Mouse (Mus musculus): ENCODE measurements around the gene Cdh5.

The Cdh5 gene

DNA sequence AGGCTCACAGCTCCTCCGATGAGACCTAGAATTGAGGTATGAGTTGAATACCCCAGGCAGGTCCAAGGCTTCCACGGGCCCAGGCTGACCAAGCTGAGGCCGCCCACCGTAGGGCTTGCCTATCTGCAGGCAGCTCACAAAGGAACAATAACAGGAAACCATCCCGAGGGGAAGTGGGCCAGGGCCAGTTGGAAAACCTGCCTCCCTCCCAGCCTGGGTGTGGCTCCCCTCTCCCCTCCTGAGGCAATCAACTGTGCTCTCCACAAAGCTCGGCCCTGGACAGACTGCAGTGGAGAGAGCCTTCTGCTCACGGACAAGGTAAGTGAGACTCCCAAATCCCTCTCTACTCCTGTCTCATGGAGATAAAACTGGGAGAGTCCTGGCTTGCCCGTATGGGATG is at the start of gene Cdh5:
Gene Cdh5, plus strand, starts transcription at position 211 of the 400 bp plus-strand sequence.
- DNase-seq: peak; percentile 99

DNA sequence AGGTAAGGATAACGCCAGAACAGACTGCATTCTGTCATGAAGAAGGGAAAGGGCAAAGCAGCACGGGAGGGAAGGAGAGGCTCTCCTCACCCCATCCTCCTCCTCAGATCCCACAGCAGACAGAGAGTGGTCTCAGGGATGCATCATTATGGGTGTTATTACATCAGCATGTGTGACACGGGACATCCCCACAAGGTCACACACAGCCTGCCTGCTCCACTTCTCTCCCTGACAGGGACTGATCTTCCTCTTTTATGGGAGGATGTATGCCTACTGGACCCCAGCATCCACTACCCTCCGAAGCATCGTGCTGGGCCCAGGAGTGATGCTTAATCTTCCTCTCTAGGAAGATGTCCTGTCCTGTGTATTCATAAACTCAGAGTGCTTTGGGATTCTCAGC is 41.5 kb upstream of the Cdh5 start:
- peak; percentile 72 for DNase-seq

DNA sequence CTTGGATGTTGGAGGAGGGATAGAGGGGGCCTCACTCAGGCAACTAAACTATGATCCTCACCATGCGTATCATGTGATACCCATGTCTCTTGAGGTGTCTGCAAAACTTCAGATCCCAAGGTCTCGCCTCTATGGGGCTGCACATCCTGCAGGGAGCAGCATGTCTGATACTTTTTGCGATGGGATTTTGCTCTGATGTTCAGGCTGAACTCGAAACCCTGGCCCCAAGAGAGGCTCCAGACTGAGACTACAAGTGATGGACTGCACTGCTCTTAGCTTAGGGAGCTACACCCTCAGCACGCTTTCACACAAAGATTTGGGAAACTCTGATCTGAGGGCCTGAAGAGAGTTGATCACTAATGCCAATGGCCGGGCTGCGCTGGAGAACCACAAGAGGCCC is 41.0 kb upstream of the Cdh5 start:
- peak; percentile 54 for DNase-seq

DNA sequence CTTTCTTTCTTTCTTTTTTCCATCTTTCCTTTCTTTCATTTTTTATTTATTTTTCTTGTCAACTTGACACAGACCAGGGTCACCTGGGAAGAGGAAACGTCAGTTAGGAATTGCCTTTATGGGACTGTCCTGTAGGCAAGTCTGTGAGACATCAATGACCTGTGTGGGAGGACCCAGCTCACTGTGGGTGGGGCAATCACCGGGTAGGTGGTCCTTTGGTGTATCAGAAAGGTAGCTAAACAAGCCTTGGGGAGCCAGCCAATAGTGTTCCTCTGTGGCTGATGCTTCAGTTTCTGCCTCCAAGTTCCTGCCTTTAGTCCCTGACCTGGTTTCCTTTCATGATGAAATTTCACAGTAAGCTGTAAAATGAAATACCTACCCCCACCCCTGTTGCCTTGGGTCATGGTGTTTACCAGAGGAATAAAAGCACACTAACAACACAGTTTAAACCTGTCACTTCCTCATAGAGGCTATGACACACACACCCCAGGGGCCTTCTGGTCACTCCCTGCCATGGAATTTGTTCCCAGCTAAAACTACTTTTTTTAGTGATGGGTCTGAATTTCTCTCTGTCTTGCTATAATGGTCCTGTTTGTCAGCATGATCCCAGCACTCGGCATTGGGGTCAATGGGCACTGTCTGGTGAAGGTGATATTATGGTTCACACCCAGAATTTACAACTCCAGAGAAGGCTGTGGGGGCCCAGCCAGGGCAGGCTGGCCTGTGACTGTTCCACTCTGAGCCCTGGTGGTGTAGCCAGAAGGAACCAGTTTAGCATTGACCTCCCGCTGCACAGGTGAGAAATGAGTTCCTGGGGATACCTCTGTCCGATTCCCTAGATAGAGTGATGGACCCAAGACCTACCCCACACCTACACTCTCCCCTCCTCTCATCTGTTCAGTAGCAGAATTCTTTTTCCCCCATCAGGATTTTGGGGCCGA is 40.1 kb upstream of the Cdh5 start:
- DNase-seq: peak; percentile 68

DNA sequence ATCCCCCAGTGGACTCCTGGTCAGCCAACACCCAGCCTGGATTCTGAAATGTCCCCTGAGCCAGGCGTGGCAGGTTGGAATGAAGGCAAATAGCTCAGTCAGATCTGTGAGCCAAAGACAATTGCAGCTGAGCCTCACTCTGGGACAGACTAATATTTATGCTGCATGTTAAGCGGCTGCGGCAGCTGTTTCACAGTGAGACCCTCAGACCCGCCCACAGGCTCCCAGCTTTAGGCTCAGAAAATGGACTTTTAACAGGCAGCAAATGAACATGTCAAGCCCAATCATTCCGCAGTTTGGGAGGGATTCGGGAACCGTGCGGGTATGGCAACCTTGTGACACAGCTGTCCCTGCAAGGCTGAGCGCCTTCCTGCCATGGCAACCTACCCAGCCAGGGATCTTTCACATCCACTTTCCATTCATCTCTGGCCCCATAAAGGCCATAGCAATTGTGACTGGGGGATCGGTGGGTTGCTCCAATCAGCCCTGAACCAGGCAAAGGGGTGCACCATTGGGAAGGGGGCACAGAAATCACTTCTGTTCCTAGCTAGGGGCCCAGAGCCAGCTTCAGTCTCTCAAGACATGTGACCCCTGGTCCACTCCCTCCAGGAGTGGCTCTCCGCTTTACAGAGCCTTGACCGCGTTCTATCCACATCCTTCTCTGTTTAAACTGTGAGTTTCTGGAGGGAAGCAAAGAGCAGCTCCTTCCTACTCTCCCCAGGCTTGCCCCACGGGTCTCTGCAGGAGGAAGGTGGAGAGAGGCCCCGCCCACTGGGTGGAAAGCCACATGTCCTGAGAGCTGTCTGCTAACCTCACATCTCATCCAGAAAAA is 39.2 kb upstream of the Cdh5 start:
- DNase-seq: peak; percentile 80

GRCm38 (mm10) chr8:104065223-104065622 is 36.2 kb upstream of the Cdh5 start:
- peak; percentile 89 for DNase-seq

DNA sequence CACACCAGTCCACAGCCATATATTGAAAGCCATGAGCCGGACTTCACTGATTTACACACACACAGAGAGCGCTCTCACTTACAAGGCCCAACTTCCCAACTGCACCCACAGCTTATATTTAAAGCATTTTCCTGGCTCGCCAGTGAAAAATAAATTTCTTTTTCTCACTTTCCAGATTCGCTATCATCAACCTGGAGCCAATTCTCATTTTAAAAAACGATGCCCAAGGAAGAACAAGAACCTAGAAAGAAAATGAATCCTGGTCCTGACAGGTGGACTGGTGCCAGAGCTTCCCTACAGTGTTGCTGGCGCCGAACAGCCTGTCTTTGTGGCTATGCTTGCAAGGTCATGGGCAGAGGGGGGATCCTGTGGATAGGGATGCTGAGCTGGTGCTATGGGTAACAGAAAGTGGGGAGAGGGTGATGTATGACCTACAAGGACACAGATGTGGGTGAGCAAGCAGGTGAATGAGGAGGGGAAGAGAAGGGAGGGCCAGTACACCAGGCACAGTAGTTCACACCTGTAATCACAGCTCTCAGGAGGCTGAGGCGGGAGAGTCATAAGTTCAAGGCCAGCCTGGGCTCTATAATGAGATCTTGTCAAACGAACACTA is 35.4 kb upstream of the Cdh5 start:
- DNase-seq: peak; percentile 71

DNA sequence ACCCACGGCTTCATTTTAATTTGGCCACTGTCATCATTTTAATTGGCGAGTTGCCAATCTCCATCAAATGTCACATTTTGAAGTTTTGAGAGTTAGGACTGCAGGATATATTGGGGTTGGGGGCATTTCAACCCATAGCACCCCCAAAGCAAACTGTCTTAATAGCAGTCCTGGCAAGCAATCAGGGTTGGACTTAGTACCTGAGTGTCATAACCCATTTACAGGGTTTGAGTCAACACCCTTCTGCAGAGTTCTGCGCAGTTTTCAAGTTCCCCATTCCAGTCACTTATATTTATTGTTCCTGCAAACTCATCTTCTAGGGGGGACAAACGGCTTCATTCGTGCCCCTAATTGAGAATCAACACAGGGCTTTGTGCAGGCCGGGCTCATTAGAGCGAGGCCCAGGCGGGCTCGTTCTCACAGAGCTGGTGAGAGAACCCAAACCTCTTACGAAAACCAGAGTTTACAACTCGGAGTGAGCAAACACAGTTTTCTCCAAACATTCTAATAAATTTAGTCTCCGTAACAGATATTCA is 34.0 kb upstream of the Cdh5 start:
- DNase-seq: peak; percentile 68

DNA sequence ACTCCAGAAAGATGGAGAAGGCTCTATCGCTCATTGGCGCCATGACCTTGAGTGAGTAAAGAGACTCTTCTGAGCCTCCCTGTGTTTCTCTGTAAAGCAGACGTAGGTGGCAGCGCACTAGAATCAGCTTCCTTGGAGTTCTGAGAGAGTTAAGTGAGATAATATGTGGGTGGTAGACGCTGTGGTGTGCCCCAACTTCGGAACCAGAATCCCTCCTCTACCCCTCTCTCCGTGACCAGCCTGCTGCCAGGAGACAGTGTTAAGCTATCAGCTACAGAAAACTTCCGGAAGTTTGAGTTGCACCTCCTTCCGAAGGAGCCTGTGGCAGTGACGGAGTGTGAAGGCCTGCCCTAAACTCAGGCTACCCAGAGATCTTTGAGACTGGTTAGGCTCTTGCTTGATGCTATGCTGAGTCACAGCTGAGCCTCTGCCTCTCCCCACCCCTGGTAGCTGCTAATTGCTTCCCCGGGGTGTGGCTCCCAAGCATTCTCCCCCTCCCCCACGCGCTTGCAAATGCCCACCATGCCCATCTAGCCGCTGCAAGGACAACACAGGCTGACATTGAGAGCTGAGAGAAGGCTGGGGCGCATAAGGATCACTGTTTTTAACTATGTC is 32.9 kb upstream of the Cdh5 start:
- peak; percentile 45 for DNase-seq

GRCm38 (mm10) chr8:104070201-104070865 is 31.1 kb upstream of the Cdh5 start:
- DNase-seq: peak; percentile 63

DNA sequence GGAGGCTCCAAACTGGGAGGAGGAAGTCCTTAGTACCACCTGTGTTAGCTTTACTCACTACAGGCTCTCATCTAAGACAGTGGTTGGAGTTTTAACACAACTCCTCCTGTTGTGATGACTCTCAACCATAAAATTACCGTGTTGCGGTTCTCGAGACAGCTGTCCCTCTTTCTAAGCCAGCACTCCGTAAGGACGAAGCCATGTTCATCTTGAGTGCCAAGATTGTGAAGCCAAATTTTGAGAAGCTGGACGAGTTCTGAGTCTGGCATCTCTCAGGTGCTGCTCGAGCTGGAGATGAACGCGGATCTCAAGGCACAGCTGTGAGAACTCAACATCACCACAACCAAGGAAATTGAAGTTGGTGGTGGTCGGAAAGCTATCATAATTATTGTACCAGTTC is 30.5 kb upstream of the Cdh5 start:
- DNase-seq: peak; percentile 42

GRCm38 (mm10) chr8:104075079-104075478 is 26.3 kb upstream of the Cdh5 start:
- peak; percentile 68 for DNase-seq

DNA sequence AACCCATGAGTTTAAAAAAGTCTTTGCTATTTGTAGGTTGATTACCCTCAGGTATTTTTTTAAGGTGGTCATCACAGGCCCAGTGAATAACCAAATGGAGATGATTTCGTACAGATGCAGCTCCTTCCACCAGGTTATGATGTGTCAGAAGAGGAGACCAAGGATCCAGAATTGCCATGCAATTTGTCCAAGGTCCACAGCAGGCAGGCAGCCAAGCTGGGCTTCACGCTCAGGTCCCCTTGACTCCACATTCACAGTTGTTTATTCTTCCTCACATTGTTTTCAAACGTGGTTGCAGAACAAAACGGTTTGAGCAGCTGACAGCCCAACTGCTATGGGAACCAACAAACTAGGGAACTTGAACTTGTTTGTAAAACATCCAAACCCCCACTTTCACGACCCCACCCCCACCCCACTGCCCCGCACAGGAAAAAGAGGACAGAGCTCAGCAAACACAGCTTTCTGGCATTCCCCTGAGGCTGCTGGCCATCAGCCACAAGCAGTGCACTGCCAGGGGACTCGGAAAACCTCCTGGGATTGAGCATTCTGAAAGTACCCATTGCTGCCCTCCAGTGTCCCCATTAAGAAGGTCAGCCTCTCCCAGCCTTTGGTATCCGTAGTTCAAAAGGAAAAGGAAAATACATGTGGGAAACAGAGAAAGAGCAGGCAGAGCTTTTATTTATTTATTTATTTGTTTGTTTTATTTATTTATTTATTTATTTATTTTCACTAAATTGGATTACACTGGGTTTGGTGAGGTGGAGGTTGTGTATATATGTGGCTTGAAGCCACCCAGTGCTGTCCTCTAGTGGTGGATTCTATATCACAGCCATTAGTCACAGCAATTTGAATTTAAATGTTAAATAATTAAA is 24.6 kb upstream of the Cdh5 start:
- DNase-seq: peak; percentile 91

- DNase-seq: peak; percentile 87
Measured at GRCm38 (mm10) chr8:104078091-104078490, 23.3 kb upstream of the Cdh5 start.

GRCm38 (mm10) chr8:104085281-104085680 is 16.1 kb upstream of the Cdh5 start:
- DNase-seq: peak; percentile 81

DNA sequence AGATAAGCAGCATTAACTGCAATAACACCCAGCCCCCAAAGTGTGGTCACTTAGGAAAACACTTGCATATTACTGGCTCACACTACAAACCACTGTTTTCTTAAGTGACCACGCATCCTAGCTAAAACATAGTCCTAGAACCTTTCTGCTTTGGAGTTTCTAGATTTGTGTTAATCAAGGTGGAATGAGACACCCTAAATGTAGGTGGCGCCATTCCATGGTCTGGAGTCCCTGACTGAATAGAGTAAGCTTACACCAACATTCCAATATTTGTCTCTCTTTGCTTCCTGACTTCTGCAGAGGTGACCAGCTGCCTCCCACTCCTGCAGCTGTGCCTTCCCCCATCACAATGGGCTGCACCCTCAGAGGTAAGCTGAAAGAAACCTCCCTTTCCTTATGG is 14.8 kb upstream of the Cdh5 start:
- peak; percentile 66 for DNase-seq

- DNase-seq: peak; percentile 71
Measured at GRCm38 (mm10) chr8:104087091-104087490, 14.3 kb upstream of the Cdh5 start.

- DNase-seq: peak; percentile 7
Measured at GRCm38 (mm10) chr8:104087878-104088277, 13.5 kb upstream of the Cdh5 start.

GRCm38 (mm10) chr8:104088881-104089280 is 12.5 kb upstream of the Cdh5 start:
- DNase-seq: peak; percentile 66

DNA sequence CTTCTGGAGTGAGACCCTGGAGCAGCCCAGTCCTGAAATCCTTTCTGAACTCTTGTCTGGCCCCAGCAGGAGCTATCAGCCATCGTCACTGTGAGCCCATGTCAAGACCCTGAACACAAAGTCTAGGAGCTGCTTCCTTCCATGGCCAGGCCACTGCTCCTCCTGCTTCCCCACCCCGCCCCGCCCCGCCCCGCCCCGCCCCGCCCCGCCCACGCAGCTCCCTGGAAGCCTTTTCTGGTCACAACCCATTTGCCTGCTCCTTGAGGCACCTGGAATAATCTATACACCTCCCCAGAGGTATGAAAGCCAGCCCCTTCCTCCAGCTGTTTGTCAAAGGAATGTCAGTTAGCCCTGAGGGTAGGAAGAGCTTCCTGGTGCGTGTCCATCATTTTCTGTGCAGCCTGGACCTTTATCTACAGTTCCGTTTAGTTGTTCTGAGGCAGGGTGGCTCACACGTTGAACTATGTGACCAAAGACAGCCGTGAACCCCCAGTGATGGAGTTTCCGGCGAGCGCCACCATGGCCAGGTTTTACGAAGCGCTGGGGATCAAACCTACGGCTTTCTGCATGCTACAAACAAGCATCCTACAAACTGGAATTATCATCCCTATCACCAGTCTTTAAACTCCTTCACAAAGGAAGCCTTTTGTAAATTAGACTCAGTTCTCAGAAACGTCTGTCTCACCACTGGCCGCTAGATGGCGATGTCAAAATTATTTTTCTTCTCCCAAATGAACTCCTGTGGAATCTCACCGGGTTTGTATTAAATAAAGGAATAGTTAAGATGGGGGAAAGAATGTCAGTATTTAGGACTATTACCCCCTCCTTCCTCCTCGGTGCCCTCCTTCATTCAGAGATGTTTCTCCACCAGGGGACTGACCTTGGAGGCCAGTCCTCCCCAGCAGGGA is 10.2 kb upstream of the Cdh5 start:
- DNase-seq: peak; percentile 82
